Mouse (Mus musculus): ENCODE results near the gene Ccdc130.

Ccdc130 gene

DNA sequence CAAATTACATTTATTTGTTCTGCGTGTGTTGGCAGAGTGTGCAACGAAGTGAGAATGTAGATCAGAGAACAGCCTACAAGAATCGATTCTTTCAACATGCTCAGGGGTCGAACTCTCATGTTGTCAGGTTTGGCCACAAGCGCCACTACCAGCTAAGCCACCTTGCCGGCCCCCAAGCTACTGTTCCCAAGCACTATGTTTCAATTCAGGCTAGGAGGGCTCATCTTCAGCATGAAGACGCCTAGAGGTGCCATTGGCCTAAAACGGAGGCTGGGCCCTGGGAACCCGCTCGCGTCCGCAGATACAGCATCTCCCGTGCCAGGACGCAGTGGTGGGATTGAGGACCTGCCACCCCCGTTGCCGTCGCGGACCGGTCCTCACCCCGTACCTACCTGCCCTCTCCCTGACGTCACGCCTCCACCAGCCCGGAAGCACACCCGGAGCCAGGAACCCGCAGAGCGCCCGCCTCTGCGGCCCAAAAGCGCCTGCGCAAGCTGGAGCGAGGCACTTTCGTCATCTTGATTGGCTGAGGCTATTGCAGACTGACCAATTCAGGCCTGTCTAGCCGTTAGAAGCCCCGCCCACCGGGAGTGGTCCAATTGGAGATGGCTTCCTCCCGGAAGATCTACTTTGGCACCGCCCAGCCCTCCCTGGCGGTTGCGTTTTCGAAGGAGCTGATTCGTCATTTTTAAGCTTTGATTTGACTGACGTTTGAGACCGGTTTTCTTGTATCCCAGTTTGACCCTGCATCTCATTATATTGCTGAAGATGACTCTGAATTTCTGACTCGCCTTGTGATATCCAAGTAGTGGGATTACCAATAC is at the start of gene Ccdc130:
Ccdc130 (minus strand) TSS at position 431 of the 824 bp plus-strand sequence.
- peak; percentile 100 for DNase-seq (ENCODE audit: low spot score)

DNA sequence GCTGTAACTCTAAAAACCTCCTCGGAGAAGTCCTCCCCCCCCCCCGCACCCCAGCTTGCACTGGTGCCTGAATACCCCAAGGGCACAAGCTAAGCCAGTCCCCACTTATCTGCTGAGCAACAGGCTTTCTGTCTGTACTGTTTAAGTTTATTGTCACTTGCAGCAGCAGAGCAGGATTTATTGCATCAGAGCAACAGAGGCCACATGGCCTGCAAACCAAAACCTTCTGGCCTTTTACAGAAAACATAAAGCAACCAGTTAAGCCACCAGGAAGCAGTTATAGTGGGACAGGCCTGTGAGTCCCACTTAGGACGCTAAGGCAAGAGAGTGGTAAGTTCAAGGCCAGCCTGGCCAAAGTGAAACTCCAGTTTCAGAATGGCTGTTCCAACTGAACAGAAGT is 38.2 kb upstream of the Ccdc130 start:
- DNase-seq (ENCODE audit: low spot score), result no peak

DNA sequence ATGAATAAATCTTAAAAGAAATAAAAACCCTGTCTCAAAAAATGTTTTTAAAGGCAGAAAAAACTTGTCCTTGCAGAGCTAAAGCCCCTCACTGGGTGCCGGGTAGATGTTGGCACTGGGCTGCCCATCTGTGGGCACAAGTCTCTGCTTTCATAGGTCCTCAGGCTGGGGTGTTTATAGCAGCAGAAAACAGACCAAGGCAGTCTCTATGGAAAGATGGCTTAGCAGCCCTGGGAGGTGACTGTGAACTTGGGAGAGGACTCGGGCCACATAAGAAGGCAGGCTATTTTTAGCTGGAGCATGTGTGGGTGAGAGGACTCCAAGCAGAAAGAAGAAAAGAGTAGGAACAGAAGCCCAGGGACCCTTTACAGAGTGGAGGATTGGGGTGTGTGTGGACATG is 33.8 kb upstream of the Ccdc130 start:
- no peak for DNase-seq (ENCODE audit: low spot score)

DNA sequence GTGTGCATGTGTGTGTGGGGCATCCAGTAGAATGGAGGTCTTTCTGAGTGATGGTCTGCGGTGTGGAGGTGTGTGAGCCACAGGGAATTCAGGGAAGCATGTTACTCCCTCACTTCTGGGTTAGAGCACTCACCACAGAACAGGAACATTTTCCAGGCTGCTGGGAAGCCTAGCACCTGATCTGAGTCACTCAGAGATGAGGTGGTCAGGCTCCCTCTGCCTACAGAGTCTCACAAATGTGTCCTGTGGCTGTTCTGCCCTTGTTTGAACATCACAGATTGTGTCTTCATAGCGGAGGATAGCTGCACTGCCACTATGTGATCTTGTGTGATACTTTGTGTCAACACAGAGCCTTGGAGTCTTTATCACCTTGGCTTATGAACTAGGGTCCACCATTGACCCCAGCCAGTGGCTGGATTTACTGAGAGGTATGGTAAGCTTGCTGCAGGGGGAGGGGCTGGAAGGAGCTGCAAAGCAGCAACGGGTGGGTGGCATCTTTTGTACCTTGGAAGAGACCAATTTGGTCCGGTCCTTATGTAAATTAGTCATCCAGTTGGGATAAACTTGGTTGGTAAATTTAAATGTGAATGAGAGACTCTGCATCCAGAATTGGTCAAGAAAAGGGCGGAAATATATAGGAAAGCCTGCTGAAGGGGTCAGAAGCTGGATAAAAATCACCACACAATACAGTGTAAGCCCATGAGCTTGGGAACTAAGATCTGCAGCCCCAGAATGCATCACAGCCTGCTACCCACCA is 27.0 kb upstream of the Ccdc130 start:
- no peak for DNase-seq (ENCODE audit: low spot score)

DNA sequence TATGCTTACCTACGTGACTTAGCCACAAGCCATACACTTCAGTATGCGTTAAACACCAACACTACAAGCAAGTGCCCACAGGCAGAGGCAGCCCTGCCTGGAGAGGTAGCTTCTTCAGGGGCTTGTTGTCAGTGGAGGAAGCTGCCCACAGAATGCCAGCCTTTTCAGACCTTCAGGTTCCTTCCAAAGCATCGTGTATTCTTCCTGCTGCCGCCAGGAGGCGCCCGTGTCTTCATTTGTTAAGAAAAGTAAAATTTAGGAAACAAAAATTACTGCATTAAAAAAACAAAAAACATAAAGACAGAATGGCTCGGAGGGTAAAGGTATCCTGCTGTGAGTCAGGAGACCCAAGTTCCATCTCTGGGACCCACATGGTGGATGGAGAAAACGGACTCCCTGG is 21.5 kb upstream of the Ccdc130 start:
- peak; percentile 32 for DNase-seq (ENCODE audit: low spot score)

DNA sequence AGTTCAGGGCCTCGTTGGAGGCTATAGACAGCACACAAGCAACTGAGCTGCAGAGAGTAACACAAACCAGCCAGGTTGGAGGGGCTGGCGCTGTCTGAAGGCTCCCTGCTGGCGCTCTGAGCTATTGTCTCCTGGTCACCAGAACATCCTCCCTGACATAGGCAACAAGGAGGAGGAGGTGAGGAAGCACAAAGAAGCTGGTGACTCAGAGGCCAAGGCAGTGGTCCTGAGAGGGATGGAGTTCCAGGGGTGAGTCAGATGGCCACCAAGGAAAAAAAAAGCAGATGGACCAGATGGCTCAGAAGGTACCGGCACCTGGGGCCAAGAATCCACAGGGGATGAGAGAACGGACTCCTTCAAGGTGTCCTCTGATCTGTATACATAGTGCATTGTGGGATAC is 20.9 kb upstream of the Ccdc130 start:
- no peak for DNase-seq (ENCODE audit: low spot score)

DNA sequence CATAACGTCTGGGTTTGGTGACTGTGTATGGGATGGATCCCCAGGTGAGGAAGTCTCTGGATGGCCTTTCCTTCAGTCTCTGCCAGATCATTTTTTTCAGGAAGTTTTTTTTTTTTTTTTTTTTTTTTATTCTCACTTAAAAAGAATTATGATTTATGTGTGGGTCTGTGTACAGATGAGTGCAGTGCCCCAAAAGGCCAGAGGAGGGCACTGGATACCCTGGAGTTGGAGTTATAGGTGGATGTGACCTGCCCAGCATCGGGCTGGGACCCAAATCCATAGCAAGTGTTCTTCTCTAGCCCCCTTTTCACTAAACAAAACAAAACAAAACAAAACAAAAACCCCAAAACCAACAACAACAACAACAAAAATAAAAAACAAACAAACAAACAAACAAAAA is 18.7 kb upstream of the Ccdc130 start:
- DNase-seq (ENCODE audit: low spot score), result peak; percentile 10

DNA sequence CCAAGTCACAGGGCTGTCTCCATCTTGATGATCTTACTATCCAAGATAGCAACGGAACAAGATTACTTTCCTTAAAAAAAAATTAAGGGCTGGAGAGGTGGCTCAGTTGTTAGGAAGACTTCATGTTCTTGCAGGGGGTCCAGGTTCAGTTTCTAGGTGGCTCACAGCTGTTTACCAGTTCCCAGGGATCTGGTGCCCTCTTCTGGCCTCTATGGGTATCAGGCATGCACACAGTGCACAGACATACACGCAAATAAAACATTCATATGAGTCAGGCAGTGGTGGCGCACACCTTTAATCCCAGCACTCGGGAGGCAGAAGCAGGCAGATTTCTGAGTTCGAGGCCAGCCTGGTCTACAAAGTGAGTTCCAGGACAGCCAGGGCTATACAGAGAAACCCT is 15.5 kb upstream of the Ccdc130 start:
- DNase-seq (ENCODE audit: low spot score), result peak; percentile 56

DNA sequence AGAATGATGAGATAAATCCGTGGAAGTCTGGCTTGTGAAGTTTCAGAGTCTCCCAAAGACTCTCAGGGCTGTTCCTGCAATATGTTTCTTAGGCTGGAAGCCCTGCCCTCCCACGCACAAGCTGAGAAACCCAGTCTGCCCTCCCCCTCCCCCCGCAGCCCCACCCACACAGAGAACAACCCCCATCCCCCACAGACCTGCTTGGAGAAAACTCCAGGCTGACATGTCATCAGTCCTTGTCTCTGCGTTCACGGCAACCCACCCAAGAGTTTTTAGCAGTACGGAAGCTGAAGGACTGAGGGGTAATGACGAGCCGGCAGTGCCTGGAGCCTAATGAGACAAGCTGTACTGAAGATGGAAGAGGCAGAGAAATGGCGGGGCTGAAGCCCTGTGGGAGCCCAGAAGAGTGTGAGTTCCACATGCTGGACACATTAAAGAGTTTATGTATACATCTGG is 14.5 kb upstream of the Ccdc130 start:
- DNase-seq (ENCODE audit: low spot score), result no peak

DNA sequence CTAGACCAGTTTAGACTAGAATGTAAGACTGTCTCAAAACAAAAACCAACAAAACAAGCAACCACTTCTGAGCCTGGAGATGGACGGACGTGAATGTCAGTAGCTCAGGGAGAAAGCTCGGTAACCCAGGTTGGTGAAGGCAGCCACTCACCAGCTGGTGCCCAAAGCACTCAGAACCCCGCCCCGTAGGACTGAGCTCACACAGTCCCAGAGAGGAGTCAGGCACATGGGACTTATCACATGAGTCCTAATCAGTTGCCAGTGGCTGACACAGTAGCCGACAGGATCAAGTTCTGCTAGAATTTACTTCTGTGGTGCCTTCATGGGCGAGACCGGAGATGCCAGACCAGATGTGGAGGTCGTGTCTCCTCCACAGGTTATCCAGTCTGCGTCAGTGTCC is 10.6 kb upstream of the Ccdc130 start:
- DNase-seq (ENCODE audit: low spot score), result no peak

DNA sequence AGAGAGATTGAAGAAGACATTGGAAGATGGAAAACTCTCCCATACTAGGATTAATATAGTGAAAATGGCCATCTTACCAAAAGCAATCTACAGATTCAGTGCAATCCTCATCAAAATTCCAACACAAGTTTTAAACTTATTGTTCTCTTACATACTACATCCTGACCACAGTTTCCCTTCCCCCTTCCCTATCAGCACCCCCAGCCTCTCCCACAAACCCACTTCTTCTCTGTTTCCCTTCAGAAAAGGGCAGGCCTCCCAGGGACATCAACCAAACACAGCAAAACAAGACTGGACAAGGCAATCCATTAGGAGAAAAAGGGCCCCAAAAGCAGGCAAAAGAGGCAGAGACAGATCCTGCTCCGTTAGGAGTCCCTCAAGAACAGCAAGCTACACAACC is 6.3 kb upstream of the Ccdc130 start:
- DNase-seq (ENCODE audit: low spot score), result no peak

DNA sequence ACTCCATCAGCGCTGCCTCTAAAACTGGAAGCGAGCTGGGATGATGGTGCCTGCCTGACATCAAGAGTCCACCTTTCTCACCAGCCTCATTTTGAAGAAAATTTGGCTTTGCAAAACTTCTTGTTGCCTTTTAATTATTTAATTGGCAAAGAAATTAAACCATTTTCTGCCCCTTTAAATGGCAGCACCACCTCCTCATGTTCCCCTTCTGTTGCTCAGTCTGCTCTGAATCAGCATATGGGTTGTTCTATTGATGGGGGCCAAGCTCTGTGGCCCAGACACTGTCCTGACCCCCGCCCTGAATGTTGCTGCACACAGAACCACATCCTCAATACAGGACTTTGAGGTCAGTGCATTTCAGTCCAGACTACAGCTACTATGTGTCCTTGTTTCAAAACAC is 3.8 kb upstream of the Ccdc130 start:
- no peak for DNase-seq (ENCODE audit: low spot score)

DNA sequence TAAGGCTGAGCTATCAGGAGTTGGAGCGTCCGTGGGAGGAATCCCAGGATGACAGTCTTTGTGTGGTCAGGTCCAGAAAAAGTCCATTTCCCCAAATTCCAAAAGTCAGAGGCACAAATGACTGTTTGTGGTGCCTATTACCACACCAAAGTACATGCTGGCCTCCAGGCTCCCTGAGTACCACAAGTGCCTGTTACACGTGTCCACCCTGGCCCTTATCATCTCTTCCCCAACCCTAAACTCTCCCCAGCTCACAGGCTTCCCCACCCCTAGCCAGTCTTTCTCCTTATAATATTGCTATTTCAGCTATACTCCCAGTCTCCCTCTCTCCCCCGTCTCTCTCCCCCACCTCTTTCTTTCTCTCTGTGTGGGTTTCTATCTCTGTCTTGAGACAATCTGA is 2.1 kb upstream of the Ccdc130 start:
- no peak for DNase-seq (ENCODE audit: low spot score)

DNA sequence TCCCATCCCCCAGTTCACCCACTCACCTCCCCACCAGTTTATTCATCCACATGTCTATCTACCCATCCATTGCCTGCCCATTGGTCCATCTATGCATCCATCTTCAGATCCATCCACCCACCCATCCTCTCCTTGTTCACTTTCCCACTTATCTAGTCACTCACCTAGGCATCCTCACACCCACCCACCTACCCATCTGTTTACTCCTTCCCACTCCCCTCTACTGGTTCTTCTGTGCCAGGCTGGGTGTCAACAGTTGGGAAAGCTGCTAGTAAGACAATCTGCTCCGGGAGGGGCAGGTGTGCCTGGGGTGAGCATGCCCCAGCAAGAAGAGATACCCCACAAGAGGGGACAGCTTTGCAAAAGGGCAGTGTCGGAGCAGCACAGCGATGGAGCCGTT is 9.1 kb downstream of the Ccdc130 start:
- DNase-seq (ENCODE audit: low spot score), result no peak

DNA sequence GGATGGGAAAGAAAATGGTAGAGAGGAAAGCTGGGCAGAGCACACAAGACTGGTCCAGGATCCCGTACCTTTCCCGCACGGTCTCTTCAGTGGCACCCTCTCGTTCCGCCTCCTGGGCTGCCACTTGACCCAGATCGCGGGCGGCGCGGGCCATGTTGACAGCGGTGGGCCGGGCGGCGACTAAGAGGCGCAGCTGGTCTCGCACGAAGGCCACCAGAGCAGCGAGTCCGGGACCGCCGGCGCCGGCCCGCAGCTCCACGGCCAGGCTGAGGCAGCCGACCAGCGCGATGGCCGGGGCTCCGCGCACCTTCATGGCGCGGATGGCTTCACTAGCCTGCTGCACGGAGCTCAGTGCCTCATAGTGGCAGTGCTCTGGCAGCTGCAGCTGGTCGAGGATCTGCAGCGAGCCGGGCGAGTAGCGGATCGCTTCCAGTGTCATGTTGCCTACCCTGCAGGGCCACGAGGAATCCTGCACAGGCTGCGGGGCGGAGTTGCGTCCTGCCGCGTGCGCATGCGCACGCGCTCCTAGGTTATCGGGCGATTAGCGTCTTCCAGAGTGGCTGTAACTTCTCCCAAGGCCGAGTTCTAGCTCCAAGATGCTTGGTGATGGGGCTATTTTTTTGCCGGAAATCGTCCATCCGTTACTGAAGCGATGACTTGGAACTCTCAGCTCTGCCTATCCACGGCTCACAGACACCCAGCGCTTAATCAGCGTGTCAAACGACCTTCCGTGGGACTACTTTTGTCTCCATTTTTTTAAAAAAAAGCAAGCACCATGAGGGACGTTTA is 13.2 kb downstream of the Ccdc130 start, which contains the start of gene Mri1:
Mri1 (minus strand) TSS at position 505 of the 789 bp plus-strand sequence.
- DNase-seq (ENCODE audit: low spot score), result peak; percentile 78

DNA sequence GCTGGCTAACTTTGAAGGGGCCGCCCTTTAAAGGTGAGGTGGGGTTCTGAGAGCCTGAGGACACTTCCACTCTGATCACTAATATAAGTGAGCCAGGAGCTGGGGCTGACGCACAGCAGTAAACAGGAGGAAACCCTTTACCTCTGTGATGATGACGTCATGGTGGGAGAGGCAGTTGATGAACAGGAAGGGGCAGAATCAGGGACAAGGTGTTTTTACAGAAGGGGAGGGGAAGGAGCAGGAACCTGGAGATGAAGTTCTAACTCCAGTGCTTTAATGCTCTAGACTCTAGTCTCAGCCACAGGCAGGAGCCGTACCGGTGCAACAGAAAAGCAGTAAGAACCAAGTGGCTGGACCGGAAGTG is 13.7 kb downstream of the Ccdc130 start:
- DNase-seq (ENCODE audit: low spot score), result peak; percentile 71

DNA sequence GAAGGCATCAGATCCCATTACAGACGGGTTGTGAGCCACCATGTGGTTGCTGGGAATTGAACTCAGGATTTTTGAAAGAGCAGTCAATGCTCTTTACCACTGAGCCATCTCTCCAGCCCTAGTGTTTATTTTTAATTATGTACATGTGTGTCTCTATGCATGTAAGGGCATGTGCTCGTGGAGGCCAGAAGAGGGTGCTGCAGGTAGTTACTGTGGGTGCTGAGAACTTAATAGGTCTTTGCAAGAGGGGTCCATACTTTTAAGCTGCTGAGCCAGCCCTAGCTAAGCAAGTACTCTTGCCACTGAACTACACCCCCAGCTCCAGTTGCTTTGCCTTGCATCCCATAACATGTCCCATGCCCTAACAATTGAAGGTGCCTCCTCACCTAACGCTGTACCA is 14.3 kb downstream of the Ccdc130 start:
- peak; percentile 18 for DNase-seq (ENCODE audit: low spot score)

DNA sequence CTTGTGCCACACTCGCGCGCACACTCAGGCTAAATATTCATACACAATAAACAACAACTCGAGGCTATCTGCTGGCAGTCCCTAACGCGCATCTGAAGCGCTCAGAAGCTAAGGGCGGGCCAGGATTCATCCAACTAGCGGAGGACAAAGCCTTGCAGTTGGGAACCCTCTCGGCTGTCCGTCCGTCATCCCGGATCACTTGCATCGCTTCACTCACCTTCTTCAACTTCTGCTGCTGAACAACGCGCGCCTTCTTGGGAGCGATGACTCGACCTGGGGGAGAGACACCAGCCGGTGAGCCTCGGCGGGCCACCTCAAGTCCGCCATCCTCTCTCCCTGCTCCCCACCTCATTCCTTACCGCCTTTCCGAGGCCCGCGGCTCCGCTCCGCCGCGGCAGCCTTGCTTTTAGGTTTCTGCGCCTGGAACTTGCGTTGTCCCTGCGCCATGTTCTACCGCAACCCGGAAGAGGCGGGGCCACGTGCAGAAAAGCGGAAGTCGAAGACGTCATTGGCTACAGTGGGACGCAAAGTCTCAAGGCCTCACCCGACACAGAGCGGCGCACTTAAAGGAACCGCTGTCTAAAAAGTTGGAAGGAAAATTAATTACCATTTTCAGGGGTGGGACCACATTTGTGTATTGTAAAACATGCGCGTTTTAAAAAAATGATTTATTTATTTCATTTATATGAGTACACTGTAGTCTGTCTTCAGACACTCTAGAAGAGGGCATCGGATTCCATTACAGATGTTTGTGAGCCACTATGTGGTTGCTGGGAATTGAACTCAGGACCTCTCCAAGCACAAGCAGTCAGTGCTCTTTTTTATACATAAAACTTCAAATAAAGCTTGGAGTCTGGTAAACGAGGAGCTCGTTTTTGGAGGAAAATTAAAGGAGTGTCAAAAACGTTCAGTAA is 20.7 kb downstream of the Ccdc130 start, which contains the start of gene D8Ertd738e:
D8Ertd738e (minus strand) TSS at position 463 of the 914 bp plus-strand sequence.
- DNase-seq (ENCODE audit: low spot score), result peak; percentile 93

DNA sequence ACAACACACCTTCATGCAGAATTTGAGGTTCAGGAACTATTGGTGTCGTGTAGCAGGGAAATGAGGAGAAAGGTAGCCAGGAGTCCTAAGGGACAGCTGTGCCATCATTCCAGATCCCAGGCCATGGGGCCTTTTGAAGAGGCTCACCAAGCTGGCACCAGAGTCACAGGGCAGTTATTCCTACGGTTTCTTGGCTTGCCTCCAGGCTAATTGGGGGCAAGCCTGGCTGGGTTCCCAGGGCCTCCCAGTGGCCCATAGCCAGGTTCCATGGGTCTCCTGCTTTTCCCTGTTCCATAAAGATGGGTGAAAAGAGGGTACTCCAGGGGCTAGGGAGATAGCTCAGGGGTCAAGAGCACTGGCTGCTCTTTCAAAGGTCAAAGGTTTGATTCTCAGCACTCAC is 28.4 kb downstream of the Ccdc130 start:
- DNase-seq (ENCODE audit: low spot score), result no peak

DNA sequence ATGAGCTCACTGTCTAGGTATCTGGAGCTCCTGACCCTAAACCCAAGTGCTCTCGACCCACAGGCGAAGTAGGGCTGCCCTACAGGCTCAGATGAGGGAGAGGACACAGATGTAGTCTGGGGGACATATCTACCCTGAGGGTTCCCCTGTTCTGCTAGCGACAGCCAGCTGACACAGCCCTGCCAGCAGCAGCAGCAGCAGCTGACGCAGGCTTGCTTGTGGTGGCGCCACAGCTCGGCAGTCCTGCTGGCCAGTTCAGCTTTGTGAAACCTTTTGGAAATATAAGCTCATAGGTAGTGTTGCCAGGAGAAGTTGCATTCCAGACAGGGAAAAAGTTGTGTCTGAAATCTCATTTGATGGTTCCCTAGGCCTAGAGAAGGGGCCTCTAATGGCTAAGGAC is 29.0 kb downstream of the Ccdc130 start:
- DNase-seq (ENCODE audit: low spot score), result no peak

DNA sequence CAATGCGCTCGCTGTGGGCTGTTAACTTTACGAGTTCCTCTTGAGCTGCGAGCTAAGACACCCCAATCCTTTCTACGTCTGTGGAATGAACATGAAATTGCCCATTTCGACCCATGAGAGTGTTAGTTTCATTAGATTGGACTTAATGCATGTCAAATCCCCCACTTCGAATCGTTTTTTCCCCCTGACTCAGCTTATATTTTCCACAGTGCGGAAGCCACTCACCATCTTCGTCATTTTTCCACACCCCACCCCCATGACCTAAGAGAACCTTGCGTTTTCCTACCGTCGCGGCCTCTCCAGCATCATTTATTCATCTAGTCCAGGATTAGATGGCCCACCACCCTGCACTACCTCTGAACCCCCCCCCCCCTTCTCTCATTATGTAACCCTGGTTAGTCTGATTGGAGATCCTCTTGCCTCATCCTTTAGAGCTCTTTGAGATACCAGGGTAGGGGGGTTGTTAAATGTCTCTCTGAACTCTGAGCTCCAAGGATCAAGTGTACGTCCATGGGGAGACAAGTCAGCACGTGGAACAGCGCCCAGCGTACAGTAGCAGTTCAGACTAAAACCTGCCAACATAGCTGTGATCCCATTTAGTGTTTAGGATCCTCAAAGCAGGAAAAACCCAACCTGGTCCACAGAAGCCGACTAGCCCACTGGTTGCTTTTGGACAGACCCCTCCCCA is 32.5 kb downstream of the Ccdc130 start:
- no peak for DNase-seq (ENCODE audit: low spot score)

All from T-cell, adult 2 months (primary cell).